29 mouse cellular contexts compared by ENCODE assay signal in genomic region chr13:5235391-5235790, GRCm38 (mm10).
"Had no signal": no experiment of that assay in that cellular context is flagged by ENCODE, and none has a peak within 500 bp of the region (broad histone marks: within the 10 kb centered on the region; RNA-seq: fewer than 3 reads in every experiment).

No protein-coding gene starts in this region.

- H3K9me3 ChIP-seq: limb, embryonic 10.5 days; limb, embryonic 12.5 days; limb, embryonic 13.5 days; limb, embryonic 15.5 days; liver, embryonic 12.5 days; liver, embryonic 13.5 days; liver, embryonic 15.5 days; lung, embryonic 15.5 days; megakaryocyte, embryonic 14.5 days; midbrain, embryonic 10.5 days; midbrain, embryonic 12.5 days; midbrain, embryonic 13.5 days; neural tube, embryonic 12.5 days had no signal

- H3K4me3 ChIP-seq: left cerebral cortex, adult 2 months; limb, embryonic 10.5 days; limb, embryonic 12.5 days; limb, embryonic 13.5 days; limb, embryonic 15.5 days; liver, embryonic 12.5 days; liver, embryonic 13.5 days; liver, embryonic 15.5 days; lung, embryonic 15.5 days; megakaryocyte, embryonic 14.5 days; midbrain, embryonic 10.5 days; midbrain, embryonic 12.5 days; midbrain, embryonic 13.5 days; myocyte; neural tube, embryonic 12.5 days had no signal

- H3K4me2 ChIP-seq: limb, embryonic 12.5 days; limb, embryonic 13.5 days; limb, embryonic 15.5 days; liver, embryonic 11.5 days; liver, embryonic 12.5 days; liver, embryonic 13.5 days; liver, embryonic 15.5 days; lung, embryonic 14.5 days; lung, embryonic 15.5 days; midbrain, embryonic 12.5 days; midbrain, embryonic 13.5 days; neural tube, embryonic 12.5 days had no signal

- ATAC-seq: liver, embryonic 12.5 days; liver, postnatal 0 days; lung, postnatal 0 days; midbrain, embryonic 13.5 days had no signal

- H3K4me1 ChIP-seq: limb, embryonic 10.5 days; limb, embryonic 12.5 days; limb, embryonic 15.5 days; liver, embryonic 12.5 days; liver, embryonic 13.5 days; liver, embryonic 15.5 days; lung, embryonic 15.5 days; megakaryocyte, embryonic 14.5 days; midbrain, embryonic 10.5 days; midbrain, embryonic 12.5 days; midbrain, embryonic 13.5 days; neural tube, embryonic 12.5 days had no signal

- H3K36me3 ChIP-seq: limb, embryonic 10.5 days; limb, embryonic 12.5 days; limb, embryonic 13.5 days; limb, embryonic 15.5 days; liver, embryonic 12.5 days; liver, embryonic 13.5 days; liver, embryonic 15.5 days; lung, embryonic 15.5 days; midbrain, embryonic 10.5 days; midbrain, embryonic 12.5 days; midbrain, embryonic 13.5 days; neural tube, embryonic 12.5 days had no signal

- H3K9ac ChIP-seq: limb, embryonic 12.5 days; limb, embryonic 13.5 days; limb, embryonic 15.5 days; liver, embryonic 12.5 days; liver, embryonic 13.5 days; liver, embryonic 14.5 days; liver, embryonic 15.5 days; liver, postnatal 0 days; lung, embryonic 14.5 days; lung, embryonic 15.5 days; midbrain, embryonic 12.5 days; midbrain, embryonic 13.5 days; neural tube, embryonic 12.5 days had no signal

- DNase-seq: left cerebral cortex, postnatal 4 days; liver; liver, embryonic 13.5 days; liver, postnatal 0 days; lung, adult 18-20 months; lung, adult 2 months; lung, embryonic 14.5 days; lung, postnatal 10 days; lung, postnatal 14 days; lung, postnatal 36 days; lung, postnatal 4 days had no signal

- H3K27me3 ChIP-seq: limb, embryonic 12.5 days; limb, embryonic 13.5 days; limb, embryonic 15.5 days; liver, embryonic 12.5 days; liver, embryonic 13.5 days; liver, embryonic 15.5 days; lung, embryonic 15.5 days; megakaryocyte, embryonic 14.5 days; midbrain, embryonic 12.5 days; midbrain, embryonic 13.5 days; neural tube, embryonic 12.5 days had no signal

- H3K27ac ChIP-seq: left cerebral cortex, adult 2 months; limb, embryonic 10.5 days; limb, embryonic 12.5 days; limb, embryonic 13.5 days; limb, embryonic 15.5 days; liver, embryonic 12.5 days; liver, embryonic 13.5 days; liver, embryonic 14.5 days; liver, embryonic 15.5 days; lung, embryonic 15.5 days; macrophage; midbrain, embryonic 10.5 days; midbrain, embryonic 12.5 days; midbrain, embryonic 13.5 days; neural tube, embryonic 12.5 days had no signal
